Mouse (Mus musculus) ES-E14 (cell line): Measurements from ENCODE around the gene Cptp.

Experiments used
- MAFK ChIP-seq: IDR thresholded peaks from 2 replicates; pipeline ENCODE4 v1.6.1; 2014; ENCODE audit warnings: mild to moderate bottlenecking, low read depth, low read length, inconsistent platforms; ENCODE audit not compliant: insufficient read depth
- ZNF384 ChIP-seq: IDR thresholded peaks from 2 replicates; pipeline ENCODE4 v1.6.1; 2012; ENCODE audit warnings: low read depth, low read length, inconsistent platforms

GRCm38 (mm10) chr4:155892438-155893211, 23.4 kb upstream of the Cptp start:
- TF ChIP-seq ZNF384 (no peak), MAFK (no peak)
